Mouse (Mus musculus): Measurements from ENCODE around the gene Sms. TPM values are rescaled to one million over a fixed set of nuclear protein-coding genes. Genes with fewer than 3 reads are reported as not detected.

The Sms gene
- polyA plus RNA-seq, 1 experiment from 2014 or later: 48.7 TPM

DNA sequence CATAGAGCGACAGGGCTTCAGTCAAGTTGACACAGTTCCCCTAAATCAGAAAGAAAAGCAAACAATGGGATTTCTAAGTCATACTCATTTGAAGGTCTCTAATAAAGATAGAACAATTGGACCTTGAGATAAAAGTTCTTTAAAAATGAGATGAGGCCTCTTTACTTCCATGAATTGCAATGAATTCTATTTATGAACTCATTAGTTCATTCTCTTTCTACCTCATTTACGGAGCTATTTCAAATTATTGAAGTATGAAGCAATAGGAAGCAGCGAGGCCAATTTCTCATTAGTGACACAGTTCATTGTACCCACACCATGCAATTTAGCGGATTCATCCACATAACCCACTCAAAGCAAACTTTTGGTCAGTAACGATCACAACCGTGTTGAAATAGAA lies 44.7 kb downstream of the Sms start:
- no peaks in the 10 kb centered on the region for H3K4me1 ChIP-seq
- no peak overlapping the region for H3K4me2 ChIP-seq
- H3K27me3 ChIP-seq (replicated peaks): no peaks in the 10 kb centered on the region
- H3K4me3 ChIP-seq: no peak overlapping the region
- H3K9ac ChIP-seq: no peak overlapping the region
- ATAC-seq (ENCODE audit: extremely low read depth, insufficient number of reproducible peaks, low FRiP score, low TSS enrichment): no peak
- H3K9me3 ChIP-seq: no peaks in the 10 kb centered on the region
- H3K27ac ChIP-seq (replicated peaks): no peak overlapping the region
- 80% methylated on average over 6 of the region's 6 CpGs for WGBS
- peaks cover 7% of the 10 kb centered on the region; the same call in 1 of the 2 replicates for H3K36me3 ChIP-seq

DNA sequence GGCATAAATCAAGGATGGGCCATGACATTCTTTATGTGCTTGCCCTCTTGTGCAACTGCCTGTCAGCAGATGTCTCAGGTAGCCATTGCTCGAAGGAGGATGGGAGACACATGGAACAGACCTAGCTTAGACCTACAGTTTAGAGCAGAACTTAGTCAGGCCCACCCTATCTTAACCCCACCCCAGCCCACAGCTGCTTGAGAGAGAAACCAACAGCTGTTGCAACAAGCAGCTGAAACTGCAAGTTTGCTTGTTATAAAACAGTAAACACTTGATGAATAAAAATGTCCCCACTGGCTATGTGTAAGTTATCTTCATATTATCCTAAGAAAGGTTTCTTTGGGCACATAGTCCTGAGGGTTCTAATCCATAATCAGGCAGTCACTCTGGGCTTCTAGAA lies 57.3 kb downstream of the Sms start:
- WGBS: 69% methylated on average over 1 of the region's 1 CpGs
- no peaks in the 10 kb centered on the region for H3K4me1 ChIP-seq
- no peak overlapping the region for H3K27ac ChIP-seq (replicated peaks)
- H3K9me3 ChIP-seq: no peaks in the 10 kb centered on the region
- no peaks in the 10 kb centered on the region for H3K27me3 ChIP-seq (replicated peaks)
- H3K4me3 ChIP-seq: no peak overlapping the region
- no peaks in the 10 kb centered on the region for H3K36me3 ChIP-seq
- no peak for ATAC-seq (ENCODE audit: extremely low read depth, insufficient number of reproducible peaks, low FRiP score, low TSS enrichment)
- no peak overlapping the region for H3K9ac ChIP-seq
- H3K4me2 ChIP-seq: no peak overlapping the region

GRCm38 (mm10) chrX:157419451-157419850 lies 72.6 kb downstream of the Sms start:
- Histone ChIP-seq H3K27me3 (replicated peaks) (no peaks in the 10 kb centered on the region), H3K4me1 (no peaks in the 10 kb centered on the region), H3K4me3 (no peak overlapping the region), H3K9ac (no peak overlapping the region), H3K4me2 (no peak overlapping the region), H3K36me3 (no peaks in the 10 kb centered on the region), H3K9me3 (no peaks in the 10 kb centered on the region), H3K27ac (replicated peaks) (no peak overlapping the region)
- 15% methylated on average over 2 of the region's 2 CpGs for WGBS
- ATAC-seq (ENCODE audit: extremely low read depth, insufficient number of reproducible peaks, low FRiP score, low TSS enrichment): no peak

GRCm38 (mm10) chrX:157415212-157415611 lies 76.9 kb downstream of the Sms start, which contains the start of gene Phex:
Gene Phex, minus strand, starts transcription at chrX:157415312.
- H3K4me2 ChIP-seq: no peak within 1 kb of the TSS
- no peaks in the 10 kb centered on the region for H3K9me3 ChIP-seq
- H3K27ac ChIP-seq (replicated peaks): no peak within 1 kb of the TSS
- H3K36me3 ChIP-seq: no peaks in the 10 kb centered on the region
- no peak within 1 kb of the TSS for H3K9ac ChIP-seq
- no peak for ATAC-seq (ENCODE audit: extremely low read depth, insufficient number of reproducible peaks, low FRiP score, low TSS enrichment)
- H3K27me3 ChIP-seq (replicated peaks): no peaks in the 10 kb centered on the region
- WGBS: 56% methylated on average over 5 of the region's 5 CpGs
- H3K4me3 ChIP-seq: no peak within 1 kb of the TSS
- no peaks in the 10 kb centered on the region for H3K4me1 ChIP-seq

- Histone ChIP-seq H3K9ac (no peak overlapping the region), H3K4me1 (no peaks in the 10 kb centered on the region), H3K4me2 (no peak overlapping the region), H3K4me3 (no peak overlapping the region), H3K27me3 (replicated peaks) (no peaks in the 10 kb centered on the region), H3K36me3 (no peaks in the 10 kb centered on the region), H3K9me3 (no peaks in the 10 kb centered on the region), H3K27ac (replicated peaks) (no peak overlapping the region)
- no peak for ATAC-seq (ENCODE audit: extremely low read depth, insufficient number of reproducible peaks, low FRiP score, low TSS enrichment)
- 58% methylated on average over 6 of the region's 6 CpGs for WGBS
Observed at GRCm38 (mm10) chrX:157404919-157405318, 87.2 kb downstream of the Sms start.

Other genes starting within 250 kb of the Sms start
- 0.15 and 0.47 TPM in 2 replicates for gene Phex, start 77.0 kb downstream of the Sms start, polyA plus RNA-seq (2015; fragmentation: Nextera tagmentation; extraction: Ambion mirVana)
- 2.6 and 3.1 TPM in 2 replicates for gene Yy2, start 76.7 kb upstream of the Sms start, polyA plus RNA-seq (2015; fragmentation: Nextera tagmentation; extraction: Ambion mirVana)
- 15.0 and 16.8 TPM in 2 replicates for gene Mbtps2, start 106.4 kb upstream of the Sms start, polyA plus RNA-seq (2015; fragmentation: Nextera tagmentation; extraction: Ambion mirVana)
- gene Smpx, start 206.6 kb upstream of the Sms start, polyA plus RNA-seq (2015; fragmentation: Nextera tagmentation; extraction: Ambion mirVana): 655 and 752 TPM in 2 replicates

Measured in heart, embryonic 13.5 days (tissue).